Mouse (Mus musculus) monocyte, adult 5-6 weeks (primary cell): ENCODE results near the gene Bicral. TPM values are rescaled to one million over a fixed set of nuclear protein-coding genes. Genes with fewer than 3 reads are reported as not detected.
"Not testable (repeated sequence)": the region's sequence is repeated elsewhere in the genome, so short reads cannot be mapped to it uniquely, and the experiment has no call there.

Experiments
- ATAC-seq: fragments of 153-309, 156-312 bp; replicated peaks from 2 replicates; pipeline ENCODE4 v1.8.0; 2017; ENCODE audit warnings: mild to moderate bottlenecking; ENCODE audit not compliant: low TSS enrichment, insufficient number of reproducible peaks, severe bottlenecking, poor library complexity, low FRiP score
- total RNA-seq: library from RNA; stranded (forward); fragments of 200-1000, 200-491, 200-594 nt; gene quantifications from 3 replicates; pipeline ENCODE4 v1.2.3, GENCODE M21; 2017

The Bicral gene
- total RNA-seq, 1 experiment from 2014 or later, result 25.2 TPM

DNA sequence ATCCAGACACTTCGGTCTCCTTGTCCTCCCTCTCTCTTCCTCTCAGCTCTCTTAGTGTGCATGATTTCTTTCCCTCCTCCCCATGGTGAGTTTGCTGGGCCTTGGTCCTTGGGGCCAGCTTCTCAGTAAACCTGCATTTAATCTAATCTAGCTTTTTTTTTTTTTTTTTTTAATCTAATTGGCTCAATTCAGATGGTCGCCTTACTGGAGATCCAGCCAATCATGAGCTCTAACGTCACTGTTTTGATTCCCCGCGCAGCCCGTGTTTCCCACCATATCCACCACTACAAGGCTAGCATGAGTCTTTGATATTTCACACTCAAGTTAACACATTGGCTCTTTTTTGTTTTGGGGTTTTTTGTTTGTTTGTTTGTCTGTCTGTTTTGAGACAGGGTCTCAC lies 43.8 kb downstream of the Bicral start:
- no peak for ATAC-seq

- ATAC-seq, result no peak
Measured at GRCm38 (mm10) chr17:46813637-46814036, 44.6 kb downstream of the Bicral start.

DNA sequence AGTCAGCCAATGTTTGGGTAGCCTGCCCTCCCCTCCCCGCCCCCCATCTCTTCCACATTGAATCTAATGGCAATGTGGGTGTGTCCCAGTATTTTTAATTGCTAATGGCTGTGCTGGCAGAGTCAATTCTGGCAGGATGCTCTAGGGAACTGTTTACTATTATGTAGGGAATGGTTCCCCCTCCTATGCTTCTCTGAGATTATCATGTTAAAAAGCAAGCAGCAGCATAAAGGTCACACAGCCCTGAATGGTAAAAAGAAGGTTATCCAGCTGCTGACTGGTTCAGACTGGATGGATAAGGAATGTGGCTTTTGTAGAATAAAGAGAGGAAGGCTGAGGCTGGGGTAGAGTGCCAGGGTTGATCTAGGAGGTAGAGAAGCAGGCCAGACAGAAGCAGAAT lies 45.8 kb downstream of the Bicral start:
- ATAC-seq, result no peak

DNA sequence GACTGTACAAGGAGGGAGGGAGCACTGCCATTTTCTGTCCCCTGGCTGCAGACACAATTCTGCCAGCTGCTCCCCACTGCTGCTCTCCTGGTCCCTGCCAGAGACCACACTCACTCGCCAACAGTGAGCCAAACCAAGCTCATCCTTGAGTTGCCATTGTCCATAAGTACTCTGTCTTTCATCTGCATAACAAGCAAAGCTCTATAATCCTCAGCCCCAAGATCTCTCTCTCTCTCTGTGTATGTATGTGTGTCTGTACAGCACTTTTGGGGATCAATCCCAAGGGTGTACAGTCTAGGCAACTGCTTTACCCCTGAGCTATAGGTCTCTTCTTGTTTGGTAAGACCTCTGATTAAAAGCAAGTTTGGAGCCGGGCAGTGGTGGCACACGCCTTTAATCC lies 47.6 kb downstream of the Bicral start:
- ATAC-seq, result no peak

DNA sequence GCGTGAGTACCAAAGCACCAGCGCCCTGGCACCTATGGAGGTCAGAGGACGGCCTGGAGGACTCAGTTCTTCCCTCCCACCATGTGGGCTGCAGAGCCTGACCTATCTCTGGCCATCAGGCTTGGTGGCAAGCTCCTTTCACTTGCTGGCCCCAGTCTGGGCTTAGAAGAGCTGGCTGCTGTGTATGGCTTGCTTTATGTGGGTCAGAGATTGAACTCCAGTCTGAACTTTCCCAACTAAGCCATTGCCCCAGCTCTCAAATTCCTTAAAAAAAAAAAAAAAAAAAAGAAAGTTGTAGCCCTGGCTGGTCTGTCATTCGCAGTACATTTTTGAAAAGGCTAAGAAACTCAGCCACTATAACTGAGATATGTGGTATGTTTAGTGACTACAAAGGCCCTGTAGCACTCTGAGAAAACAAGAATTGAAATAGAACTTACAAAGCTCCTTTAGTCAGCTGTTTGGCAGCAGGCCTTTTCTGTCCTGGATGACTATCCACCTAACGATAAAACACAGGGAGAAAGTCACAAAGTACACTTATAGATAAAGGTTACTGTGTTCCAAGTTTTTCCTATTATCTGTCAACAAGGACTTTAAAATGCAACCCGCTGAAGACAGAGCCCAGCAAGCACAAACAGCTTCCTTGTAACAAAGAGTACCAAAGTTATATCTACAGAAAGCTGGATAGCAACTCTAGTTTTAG lies 49.0 kb downstream of the Bicral start:
- no peak for ATAC-seq

- ATAC-seq, result no peak
Measured at GRCm38 (mm10) chr17:46808376-46808775, 49.9 kb downstream of the Bicral start.

GRCm38 (mm10) chr17:46801761-46802160 lies 56.5 kb downstream of the Bicral start:
- ATAC-seq, result no peak

DNA sequence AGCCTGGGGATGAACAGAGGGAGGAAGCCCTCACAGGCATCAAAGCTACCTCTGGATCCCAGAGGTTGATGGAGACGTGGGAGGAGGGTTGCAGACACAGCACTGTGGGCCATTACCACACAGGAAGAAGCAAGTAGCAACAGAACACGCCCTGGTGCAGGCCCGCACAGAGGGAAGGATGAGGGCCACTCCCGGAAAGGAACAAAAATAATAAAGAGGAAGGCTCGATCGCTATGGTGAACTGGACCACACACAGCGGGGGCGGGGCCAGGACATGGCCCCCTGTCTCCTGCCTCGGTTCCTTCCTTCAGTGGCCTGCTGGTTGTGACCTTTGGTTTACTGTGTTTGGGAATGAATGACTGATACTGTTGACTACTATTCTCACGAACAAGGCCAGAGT lies 58.6 kb downstream of the Bicral start:
- ATAC-seq, result peak; percentile 66

DNA sequence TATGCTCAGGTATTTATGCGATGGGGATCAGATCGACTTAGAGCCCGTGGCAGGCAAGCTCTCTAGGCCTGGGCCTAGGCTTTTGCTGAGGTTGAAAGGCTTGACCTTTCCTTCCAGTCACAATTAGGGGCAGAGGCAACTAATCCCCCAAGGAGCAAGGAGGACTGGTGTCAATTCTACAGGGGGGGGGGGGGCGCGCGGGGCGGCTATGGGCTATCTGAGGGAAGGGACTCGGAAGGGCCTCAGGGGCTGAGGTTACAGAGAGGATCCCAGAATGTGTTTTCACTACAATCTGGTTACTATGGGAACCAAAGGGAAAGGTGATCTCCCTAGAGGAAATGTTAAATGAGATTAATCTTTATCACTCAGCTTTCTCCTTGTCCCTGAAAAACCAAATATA lies 60.9 kb downstream of the Bicral start:
- ATAC-seq, result no peak

- ATAC-seq, result no peak
Measured at GRCm38 (mm10) chr17:46796743-46797142, 61.5 kb downstream of the Bicral start.

- no peak for ATAC-seq
Measured at GRCm38 (mm10) chr17:46792963-46793362, 65.3 kb downstream of the Bicral start.

DNA sequence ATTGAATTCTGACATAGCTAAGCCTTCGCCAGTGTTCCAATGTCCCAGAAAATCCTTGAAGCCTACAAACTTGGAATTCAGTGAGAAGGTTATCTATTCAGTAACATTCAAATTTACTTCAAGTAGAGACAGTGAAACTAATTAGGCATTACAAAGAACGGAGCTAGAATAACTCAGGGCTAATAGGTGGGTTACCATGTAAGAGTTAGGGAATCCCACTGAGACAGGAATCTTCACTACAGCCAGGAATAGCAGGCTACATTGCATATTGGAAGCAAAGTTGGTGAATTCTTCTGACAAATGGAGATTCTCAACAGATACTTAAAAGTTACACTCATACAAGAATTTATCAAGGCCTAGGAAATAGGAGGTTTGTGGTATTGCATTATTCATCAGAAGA lies 70.3 kb downstream of the Bicral start:
- not testable (repeated sequence) for ATAC-seq

- ATAC-seq, result no peak
Measured at GRCm38 (mm10) chr17:46786952-46787351, 71.3 kb downstream of the Bicral start.

DNA sequence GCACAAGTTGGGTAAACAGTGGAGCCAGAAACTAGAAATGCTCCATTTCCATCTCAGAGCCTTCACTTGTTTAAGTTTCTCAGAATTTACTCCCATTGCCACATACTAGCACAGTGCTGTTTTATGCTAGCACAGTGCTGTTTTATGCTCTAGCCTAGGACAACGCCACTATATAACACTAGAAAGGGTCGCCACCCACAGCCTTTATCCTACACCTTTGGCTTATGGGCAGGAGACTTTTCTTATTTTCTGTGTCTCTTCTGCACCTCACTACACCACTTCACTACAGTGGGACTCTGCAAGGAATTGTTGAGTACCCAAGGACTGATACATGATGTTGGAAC lies 75.1 kb downstream of the Bicral start:
- no peak; the same call in 1 of the 2 replicates for ATAC-seq

GRCm38 (mm10) chr17:46782341-46783221 lies 75.7 kb downstream of the Bicral start, which contains the start of gene Rpl7l1:
Rpl7l1 (minus strand) TSS chr17:46782672.
- peak; percentile 95 for ATAC-seq

- ATAC-seq, result no peak
Measured at GRCm38 (mm10) chr17:46781876-46782275, 76.4 kb downstream of the Bicral start.

DNA sequence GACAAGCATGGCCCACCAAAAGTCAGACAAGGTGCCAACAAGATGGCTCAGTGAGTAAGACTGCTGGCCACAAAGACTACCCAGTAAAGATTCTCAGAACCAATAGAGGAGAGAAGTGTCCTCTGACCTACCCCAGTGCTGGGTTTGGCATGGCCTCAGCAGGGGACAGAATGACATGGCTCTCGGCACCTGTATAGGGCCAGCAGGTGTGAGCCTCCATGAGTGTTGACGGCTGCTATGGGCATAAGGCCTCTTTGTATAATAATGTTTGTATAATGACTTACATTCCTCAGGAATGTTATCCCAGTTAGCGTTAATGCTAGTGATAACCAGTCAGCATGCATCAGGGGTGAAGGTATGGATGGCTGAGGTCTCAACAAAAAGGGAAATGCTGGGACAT lies 82.2 kb downstream of the Bicral start:
- ATAC-seq, result no peak

- no peak for ATAC-seq
Measured at GRCm38 (mm10) chr17:46775070-46775469, 83.2 kb downstream of the Bicral start.

- ATAC-seq, result no peak
Measured at GRCm38 (mm10) chr17:46774131-46774472, 84.2 kb downstream of the Bicral start.
